Mouse (Mus musculus) spleen, postnatal 14 days (tissue): Measurements from ENCODE around the gene Ap1m2.
"Not testable (repeated sequence)": the region's sequence is repeated elsewhere in the genome, so short reads cannot be mapped to it uniquely, and the experiment has no call there.

Experiments used
- DNase-seq, 2 experiments: peaks; one replicate each; pipeline ENCODE4 v3.0.0; 2021 to 2022; ENCODE audit warnings: low spot score in 2 of 2

Gene Ap1m2

GRCm38 (mm10) chr9:21260491-21261040 is 51.6 kb downstream of the Ap1m2 start:
- no peak for DNase-seq

GRCm38 (mm10) chr9:21256349-21256748 is 55.8 kb downstream of the Ap1m2 start:
- DNase-seq = not testable (repeated sequence)

- no peak for DNase-seq
Measured at GRCm38 (mm10) chr9:21254690-21255089, 57.4 kb downstream of the Ap1m2 start.

- DNase-seq = no peak
Measured at GRCm38 (mm10) chr9:21251116-21251735, 60.9 kb downstream of the Ap1m2 start.

GRCm38 (mm10) chr9:21250509-21250908 is 61.6 kb downstream of the Ap1m2 start:
- DNase-seq = no peak

- no peak for DNase-seq
Measured at GRCm38 (mm10) chr9:21249629-21250508, 62.3 kb downstream of the Ap1m2 start.

DNA sequence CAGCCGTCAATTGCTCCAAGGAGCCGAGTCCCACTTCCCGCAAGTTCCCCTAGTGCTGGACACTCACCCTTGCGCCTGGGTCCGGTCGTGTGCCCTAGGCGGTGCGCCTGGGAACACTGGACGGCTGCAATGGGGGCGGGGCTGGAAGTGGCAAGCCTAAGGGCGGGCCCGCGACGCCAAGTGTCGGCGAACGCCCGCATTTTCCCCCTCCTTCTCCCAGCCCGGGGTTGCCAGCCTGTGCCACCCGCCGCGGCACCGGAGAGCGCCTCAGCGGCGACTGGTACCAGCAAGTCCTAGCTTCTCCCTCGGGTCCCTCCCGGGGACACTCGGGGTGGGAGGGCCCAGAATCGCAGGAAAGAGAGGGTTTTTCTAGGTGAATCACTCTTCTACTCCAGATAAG is 63.8 kb downstream of the Ap1m2 start, which contains the start of gene S1pr5:
TSS of gene S1pr5 (minus strand) at position 118 of the 400 bp plus-strand sequence.
- DNase-seq = no peak

DNA sequence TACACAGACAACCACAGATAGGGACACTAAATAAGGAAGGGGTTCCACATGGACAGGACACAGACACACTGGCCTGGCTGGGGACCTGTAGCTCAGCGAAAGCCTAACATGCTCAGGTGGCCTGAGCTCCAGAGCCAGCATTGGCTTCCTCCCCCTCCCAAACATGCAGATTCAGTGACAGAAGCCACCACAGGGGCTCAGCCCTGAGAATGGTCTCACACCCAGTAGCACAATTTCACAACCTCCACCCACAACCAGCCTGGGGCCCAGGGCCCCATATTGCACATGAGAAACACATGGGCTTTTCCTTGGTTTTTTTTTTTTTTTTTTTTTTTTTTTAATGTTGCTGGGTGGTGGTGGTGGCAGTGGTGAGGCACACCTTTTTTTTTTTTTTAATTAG is 65.8 kb downstream of the Ap1m2 start:
- no peak for DNase-seq

DNA sequence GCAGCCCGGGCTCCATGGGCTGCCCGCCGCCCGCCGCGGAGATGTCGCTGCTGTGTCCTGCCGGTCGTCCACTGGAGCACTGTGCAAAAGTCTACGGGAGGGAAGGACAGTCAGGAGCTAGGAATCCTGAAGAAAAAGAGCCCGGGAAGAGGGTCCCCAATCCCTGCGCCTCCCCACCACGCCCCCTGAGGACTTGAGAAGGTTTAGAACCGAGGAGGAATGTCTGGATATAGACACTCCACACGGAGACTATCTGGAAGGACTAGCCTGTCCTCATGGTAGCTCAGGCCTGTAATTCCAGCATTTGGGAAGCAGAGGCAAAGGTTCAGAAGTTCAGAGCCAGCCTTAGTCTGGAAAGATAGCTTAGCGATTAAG is 67.0 kb downstream of the Ap1m2 start:
- no peak for DNase-seq

- DNase-seq = no peak
Measured at GRCm38 (mm10) chr9:21244428-21245112, 67.6 kb downstream of the Ap1m2 start.
